Mouse (Mus musculus) lung, embryonic 16.5 days (tissue): ENCODE data around the gene Rdx. TPM values are rescaled to one million over a fixed set of nuclear protein-coding genes. Genes with fewer than 3 reads are reported as not detected.

Source experiments
- ATAC-seq: fragments of 200-750 bp; cut with Nextera tagmentation; 2 replicates; pipeline ENCODE4 v1.8.0; 2017; ENCODE audit warnings: low read depth, mild to moderate bottlenecking, moderate library complexity
- H3K27ac ChIP-seq: fragments of 300-500 bp; sonication (generic); 2 replicates; pipeline ENCODE4 v1.5.1; 2014; ENCODE audit warnings: mild to moderate bottlenecking, control low read depth, low read length
- H3K27me3 ChIP-seq: fragments of 300-500 bp; sonication (generic); 2 replicates; pipeline ENCODE4 v1.6.1; 2014; ENCODE audit warnings: low read depth, low read length, mixed read lengths; ENCODE audit not compliant: control insufficient read depth, insufficient read depth
- H3K36me3 ChIP-seq: fragments of 300-500 bp; sonication (generic); 2 replicates; pipeline ENCODE4 v1.6.1; 2014; ENCODE audit warnings: low read length; ENCODE audit not compliant: control insufficient read depth, insufficient read depth
- H3K4me1 ChIP-seq: fragments of 300-500 bp; sonication (generic); replicated peaks from 2 replicates; pipeline ENCODE4 v1.6.1; 2014; ENCODE audit warnings: low read length, mixed read lengths; ENCODE audit not compliant: control insufficient read depth, insufficient read depth
- H3K4me2 ChIP-seq: fragments of 300-500 bp; sonication (generic); 2 replicates; pipeline ENCODE4 v1.6.1; 2014; ENCODE audit warnings: low read depth, low read length, control low read depth
- H3K4me3 ChIP-seq: fragments of 300-500 bp; sonication (generic); 2 replicates; pipeline ENCODE4 v1.5.1; 2014; ENCODE audit warnings: mild to moderate bottlenecking, low read length, control low read depth
- H3K9ac ChIP-seq: fragments of 300-500 bp; sonication (generic); 2 replicates; pipeline ENCODE4 v1.6.1; 2014; ENCODE audit warnings: low read length, control low read depth
- H3K9me3 ChIP-seq: fragments of 300-500 bp; sonication (generic); 2 replicates; pipeline ENCODE4 v1.6.1; 2016; ENCODE audit warnings: low read length; ENCODE audit not compliant: control insufficient read depth
- WGBS: fragments of 180-500 bp; shearing (Covaris S2); extraction: QIAGEN DNeasy Blood & Tissue Kit; methylation state at CpG from one replicate; pipeline ENCODE4 v1.1.7; 2014; 5-methylcytosine and 5-hydroxymethylcytosine counted together
- microRNA-seq: library from miRNA; unstranded; fragments of <30 nt; microRNA quantifications from one replicate; pipeline ENCODE4, GENCODE M21; 2016
- polyA plus RNA-seq: library from polyadenylated mRNA; unstranded; fragments of >200 nt; fragmentation: Nextera tagmentation; extraction: Ambion mirVana; gene quantifications from 2 replicates; pipeline ENCODE4 v1.2.1, GENCODE M21; 2015

Rdx gene
- polyA plus RNA-seq, 1 experiment from 2014 or later: 115 TPM

GRCm38 (mm10) chr9:52113091-52113490, 66.1 kb downstream of the Rdx start:
- 88% methylated on average over 5 of the region's 5 CpGs for WGBS
- ATAC-seq: no peak
- Histone ChIP-seq H3K36me3 (peaks cover 9% of the 10 kb centered on the region; the same call in 1 of the 2 replicates), H3K9me3 (no peaks in the 10 kb centered on the region), H3K27ac (no peak overlapping the region), H3K27me3 (no peaks in the 10 kb centered on the region), H3K4me3 (no peak overlapping the region), H3K4me1 (no peaks in the 10 kb centered on the region), H3K9ac (no peak overlapping the region), H3K4me2 (no peak overlapping the region)

GRCm38 (mm10) chr9:52119212-52119611, 72.2 kb downstream of the Rdx start:
- no peak overlapping the region for H3K4me2 ChIP-seq
- H3K9me3 ChIP-seq: no peaks in the 10 kb centered on the region
- H3K4me3 ChIP-seq: no peak overlapping the region
- no peaks in the 10 kb centered on the region for H3K27me3 ChIP-seq
- peaks cover 12% of the 10 kb centered on the region for H3K36me3 ChIP-seq
- no peak for ATAC-seq
- H3K27ac ChIP-seq: no peak overlapping the region
- WGBS: 80% methylated on average over 4 of the region's 4 CpGs
- no peaks in the 10 kb centered on the region for H3K4me1 ChIP-seq
- H3K9ac ChIP-seq: no peak overlapping the region

- Histone ChIP-seq H3K27me3 (no peaks in the 10 kb centered on the region), H3K4me2 (no peak overlapping the region), H3K9ac (no peak overlapping the region), H3K9me3 (no peaks in the 10 kb centered on the region), H3K4me1 (no peaks in the 10 kb centered on the region), H3K4me3 (no peak overlapping the region), H3K27ac (no peak overlapping the region), H3K36me3 (peaks cover 9% of the 10 kb centered on the region)
- 91% methylated on average over 6 of the region's 6 CpGs for WGBS
- no peak for ATAC-seq
Measured at GRCm38 (mm10) chr9:52125225-52125624, 78.3 kb downstream of the Rdx start.

DNA sequence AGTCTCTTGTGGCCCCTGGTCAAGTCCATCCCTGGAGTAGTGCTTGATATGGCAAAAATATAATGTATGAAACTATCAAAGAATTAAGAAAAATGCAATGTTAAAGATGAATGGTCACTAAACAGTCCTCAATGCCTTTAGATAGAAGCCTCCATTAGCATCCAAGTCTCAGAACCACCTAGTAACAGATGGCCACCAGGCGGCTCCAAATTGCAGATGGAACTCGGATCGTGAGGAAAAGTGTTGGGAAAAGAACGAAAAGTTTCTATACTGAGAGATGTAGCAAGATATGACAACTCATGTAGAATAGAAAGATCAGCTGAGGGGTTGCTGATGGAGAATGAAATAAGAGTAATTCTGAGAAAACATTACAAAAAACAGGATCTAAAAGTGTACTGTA, 83.4 kb downstream of the Rdx start:
- Histone ChIP-seq H3K4me1 (no peaks in the 10 kb centered on the region), H3K36me3 (peaks cover 8% of the 10 kb centered on the region), H3K4me3 (no peak overlapping the region), H3K4me2 (no peak overlapping the region), H3K27me3 (no peaks in the 10 kb centered on the region), H3K9ac (no peak overlapping the region), H3K9me3 (no peaks in the 10 kb centered on the region), H3K27ac (no peak overlapping the region)
- WGBS: 62% methylated on average over 4 of the region's 4 CpGs
- no peak for ATAC-seq

GRCm38 (mm10) chr9:52132771-52133170, 85.8 kb downstream of the Rdx start:
- 75% methylated on average over 2 of the region's 2 CpGs for WGBS
- H3K27me3 ChIP-seq: no peaks in the 10 kb centered on the region
- H3K27ac ChIP-seq: no peak overlapping the region
- H3K36me3 ChIP-seq: peaks cover 2% of the 10 kb centered on the region; the same call in 1 of the 2 replicates
- ATAC-seq: no peak
- no peak overlapping the region for H3K4me3 ChIP-seq
- no peak overlapping the region for H3K9ac ChIP-seq
- H3K9me3 ChIP-seq: no peaks in the 10 kb centered on the region
- no peaks in the 10 kb centered on the region for H3K4me1 ChIP-seq
- H3K4me2 ChIP-seq: no peak overlapping the region

Small RNAs within 50 kb of the gene (microRNA-seq; reads per million reads assigned to microRNA genes)
- gene Gm27686: not detected
- gene Mir6244: not detected

Other genes starting within 250 kb of the Rdx start
- gene Fdx1, start 83.6 kb upstream of the Rdx start, polyA plus RNA-seq: 115 and 117 TPM in 2 replicates
- gene Zc3h12c, start 121.4 kb downstream of the Rdx start, polyA plus RNA-seq: 1.9 and 2.3 TPM in 2 replicates